Mouse (Mus musculus) bone marrow macrophage, adult 2 months (primary cell): ENCODE measurements around the gene Kctd19.

Source experiments
- CTCF ChIP-seq: IDR thresholded peaks from 2 replicates; pipeline ENCODE4 v1.5.1; 2012; ENCODE audit warnings: low read depth, mild to moderate bottlenecking, low read length, moderate library complexity
- POLR2A ChIP-seq: IDR thresholded peaks from 2 replicates; pipeline ENCODE4 v1.6.1; 2012; ENCODE audit warnings: mild to moderate bottlenecking, low read depth, low read length, borderline replicate concordance

GRCm38 (mm10) chr8:105355179-105356024, 57.9 kb downstream of the Kctd19 start:
- TF ChIP-seq POLR2A (no peak), CTCF (no peak)
